Mouse (Mus musculus): ENCODE data around the gene Sdr16c6.

The Sdr16c6 gene

GRCm38 (mm10) chr4:4077372-4077771 is at the start of gene Sdr16c6:
Sdr16c6 (minus strand) TSS chr4:4077522.
- DNase-seq: no peak

- DNase-seq: no peak
Measured at GRCm38 (mm10) chr4:4080180-4080579, 2.9 kb upstream of the Sdr16c6 start.

- DNase-seq: no peak
Measured at GRCm38 (mm10) chr4:4079132-4079531, 1.8 kb upstream of the Sdr16c6 start.

GRCm38 (mm10) chr4:4076001-4076400 is 1.3 kb downstream of the Sdr16c6 start:
- DNase-seq: no peak
